16 mouse cellular contexts compared by ENCODE assay signal in genomic region chr3:143949656-143950055, GRCm38 (mm10).
A peak's percentile ranks its signal among the peaks of the same experiment; 100 is the strongest.
DNase-seq lines count a peak whose midpoint lies in the region; ATAC-seq and TF ChIP-seq lines count a peak whose summit lies in the region.
"Had no signal": no experiment of that assay in that cellular context is flagged by ENCODE, and none has a peak within 500 bp of the region (broad histone marks: within the 10 kb centered on the region; RNA-seq: fewer than 3 reads in every experiment).

No protein-coding gene starts in this region.

- no peak overlapping the region for H3K27ac ChIP-seq in kidney, postnatal 0 days
- H3K27ac ChIP-seq in kidney, embryonic 14.5 days (ENCODE audit: low read depth, low read length): no peak overlapping the region
- H3K27ac ChIP-seq in stomach, embryonic 15.5 days: no peak overlapping the region
- no peak overlapping the region for H3K27ac ChIP-seq in stomach, postnatal 0 days (replicated peaks)
- no peak overlapping the region for H3K27ac ChIP-seq in hindbrain, embryonic 11.5 days (ENCODE audit: low read depth, low read length)
- H3K27ac ChIP-seq in stomach, embryonic 16.5 days (ENCODE audit: low read length): 0 out of 2 replicates have a peak overlapping the region, but pooled peaks have one; percentile 2
- H3K27ac ChIP-seq: embryonic facial prominence, embryonic 12.5 days; liver, embryonic 14.5 days had no signal

- no peaks in the 10 kb centered on the region for H3K9me3 ChIP-seq in kidney, postnatal 0 days (replicated peaks; ENCODE audit: low read length)
- H3K9me3 ChIP-seq in kidney, embryonic 14.5 days (ENCODE audit: control insufficient read depth, low read length): no peaks in the 10 kb centered on the region
- H3K9me3 ChIP-seq in stomach, embryonic 15.5 days: no peaks in the 10 kb centered on the region
- no peaks in the 10 kb centered on the region for H3K9me3 ChIP-seq in stomach, postnatal 0 days (ENCODE audit: control insufficient read depth, low read length)
- no peaks in the 10 kb centered on the region for H3K9me3 ChIP-seq in hindbrain, embryonic 11.5 days (ENCODE audit: control insufficient read depth, low read length)
- H3K9me3 ChIP-seq in stomach, embryonic 16.5 days (replicated peaks; ENCODE audit: control insufficient read depth, low read length): no peaks in the 10 kb centered on the region
- H3K9me3 ChIP-seq: embryonic facial prominence, embryonic 12.5 days had no signal

- peak; percentile 11 for DNase-seq in kidney, postnatal 0 days (ENCODE audit: low spot score)
- DNase-seq in stomach, postnatal 0 days (ENCODE audit: low spot score): no peak
- DNase-seq in hindbrain, embryonic 11.5 days (ENCODE audit: low spot score): peak; percentile 27
- no peak for DNase-seq in frontal cortex, postnatal 36 days (ENCODE audit: low spot score in 2 of 2)
- DNase-seq: adrenal gland, postnatal 25 days; cerebellum, adult 11-12 months; thymus, adult 2 months had no signal

- H3K36me3 ChIP-seq in kidney, postnatal 0 days (ENCODE audit: insufficient read depth, low read length): no peaks in the 10 kb centered on the region
- H3K36me3 ChIP-seq in kidney, embryonic 14.5 days (ENCODE audit: control insufficient read depth, insufficient read depth, low read length): no peaks in the 10 kb centered on the region
- no peaks in the 10 kb centered on the region for H3K36me3 ChIP-seq in stomach, embryonic 15.5 days
- no peaks in the 10 kb centered on the region for H3K36me3 ChIP-seq in stomach, postnatal 0 days (ENCODE audit: control insufficient read depth, insufficient read depth, low read length)
- H3K36me3 ChIP-seq in hindbrain, embryonic 11.5 days (ENCODE audit: control insufficient read depth, insufficient read depth, low read length): no peaks in the 10 kb centered on the region
- no peaks in the 10 kb centered on the region for H3K36me3 ChIP-seq in stomach, embryonic 16.5 days (ENCODE audit: control insufficient read depth, insufficient read depth, low read length)
- H3K36me3 ChIP-seq: embryonic facial prominence, embryonic 12.5 days had no signal

- WGBS in kidney, postnatal 0 days: 40% methylated on average over 8 of the region's 8 CpGs
- WGBS in kidney, embryonic 14.5 days: 42% methylated on average over 8 of the region's 8 CpGs
- 45% methylated on average over 8 of the region's 8 CpGs for WGBS in stomach, embryonic 15.5 days
- WGBS in stomach, postnatal 0 days: 50% methylated on average over 8 of the region's 8 CpGs
- WGBS in hindbrain, embryonic 11.5 days: 32% methylated on average over 8 of the region's 8 CpGs
- 54% methylated on average over 8 of the region's 8 CpGs for WGBS in stomach, embryonic 16.5 days

- no peak overlapping the region for H3K9ac ChIP-seq in kidney, postnatal 0 days (ENCODE audit: low read depth, low read length)
- no peak overlapping the region for H3K9ac ChIP-seq in kidney, embryonic 14.5 days (ENCODE audit: low read depth, low read length)
- no peak overlapping the region for H3K9ac ChIP-seq in stomach, embryonic 15.5 days
- H3K9ac ChIP-seq in stomach, postnatal 0 days (ENCODE audit: low read length): no peak overlapping the region
- no peak overlapping the region for H3K9ac ChIP-seq in hindbrain, embryonic 11.5 days (ENCODE audit: low read depth, low read length)
- H3K9ac ChIP-seq in stomach, embryonic 16.5 days (ENCODE audit: low read length): no peak overlapping the region
- H3K9ac ChIP-seq: embryonic facial prominence, embryonic 12.5 days; liver, embryonic 14.5 days had no signal

- no peak for ATAC-seq in kidney, postnatal 0 days (replicated peaks; ENCODE audit: low FRiP score, low read depth)
- no peak for ATAC-seq in kidney, embryonic 14.5 days (ENCODE audit: low FRiP score, low TSS enrichment)
- peak; percentile 7; the same call in 1 of the 2 replicates for ATAC-seq in stomach, embryonic 15.5 days (ENCODE audit: insufficient read depth, low FRiP score, low read depth)
- no peak for ATAC-seq in stomach, postnatal 0 days (ENCODE audit: low FRiP score, low TSS enrichment)
- ATAC-seq in hindbrain, embryonic 11.5 days (ENCODE audit: low FRiP score): peak; percentile 75
- no peak for ATAC-seq in stomach, embryonic 16.5 days (ENCODE audit: insufficient read depth, low FRiP score)
- ATAC-seq in CD4-positive, CD25-positive, alpha-beta regulatory T cell, adult 4 months: no peak

- H3K27me3 ChIP-seq in kidney, postnatal 0 days (ENCODE audit: insufficient read depth, low read length): no peaks in the 10 kb centered on the region
- H3K27me3 ChIP-seq in kidney, embryonic 14.5 days (ENCODE audit: control insufficient read depth, insufficient read depth, low read length): no peaks in the 10 kb centered on the region; the same call in 1 of the 2 replicates
- H3K27me3 ChIP-seq in stomach, embryonic 15.5 days (replicated peaks): no peaks in the 10 kb centered on the region
- no peaks in the 10 kb centered on the region for H3K27me3 ChIP-seq in stomach, postnatal 0 days (ENCODE audit: control insufficient read depth, insufficient read depth, low read length)
- no peaks in the 10 kb centered on the region for H3K27me3 ChIP-seq in hindbrain, embryonic 11.5 days (ENCODE audit: control insufficient read depth, insufficient read depth, low read length)
- no peaks in the 10 kb centered on the region for H3K27me3 ChIP-seq in stomach, embryonic 16.5 days (ENCODE audit: control insufficient read depth, insufficient read depth, low read length)
- H3K27me3 ChIP-seq: CH12.LX; megakaryocyte, embryonic 14.5 days had no signal

- no peaks in the 10 kb centered on the region for H3K4me1 ChIP-seq in kidney, postnatal 0 days (replicated peaks; ENCODE audit: insufficient read depth, low read length)
- H3K4me1 ChIP-seq in kidney, embryonic 14.5 days (ENCODE audit: control insufficient read depth, insufficient read depth, low read length): no peaks in the 10 kb centered on the region
- H3K4me1 ChIP-seq in stomach, embryonic 15.5 days: 0 out of 2 replicates have a peak, but pooled peaks cover 6% of the 10 kb centered on the region
- 0 out of 2 replicates have a peak, but pooled peaks cover 2% of the 10 kb centered on the region for H3K4me1 ChIP-seq in stomach, postnatal 0 days (replicated peaks; ENCODE audit: control insufficient read depth, insufficient read depth)
- no peaks in the 10 kb centered on the region; the same call in 1 of the 2 replicates for H3K4me1 ChIP-seq in hindbrain, embryonic 11.5 days (replicated peaks; ENCODE audit: control insufficient read depth, insufficient read depth, low read length)
- peaks cover 6% of the 10 kb centered on the region for H3K4me1 ChIP-seq in stomach, embryonic 16.5 days (ENCODE audit: control insufficient read depth, insufficient read depth, low read length)
- H3K4me1 ChIP-seq: megakaryocyte, embryonic 14.5 days had no signal

- no peak overlapping the region for H3K4me2 ChIP-seq in kidney, postnatal 0 days (ENCODE audit: low read length)
- H3K4me2 ChIP-seq in kidney, embryonic 14.5 days (replicated peaks; ENCODE audit: low read depth, low read length): no peak overlapping the region
- no peak overlapping the region for H3K4me2 ChIP-seq in stomach, embryonic 15.5 days
- no peak overlapping the region for H3K4me2 ChIP-seq in stomach, postnatal 0 days (replicated peaks; ENCODE audit: low read depth)
- no peak overlapping the region for H3K4me2 ChIP-seq in hindbrain, embryonic 11.5 days (replicated peaks; ENCODE audit: low read depth, low read length)
- no peak overlapping the region for H3K4me2 ChIP-seq in stomach, embryonic 16.5 days (ENCODE audit: low read depth, low read length)
- H3K4me2 ChIP-seq: embryonic facial prominence, embryonic 12.5 days; heart, embryonic 11.5 days had no signal

- TF ChIP-seq CTCF in kidney, postnatal 0 days (IDR thresholded peaks at IDR 0.05; ENCODE audit: low read depth): no peak
- TF ChIP-seq CTCF in stomach, postnatal 0 days (IDR thresholded peaks at IDR 0.05; ENCODE audit: low read depth): no peak

- no peak overlapping the region for H3K4me3 ChIP-seq in kidney, postnatal 0 days (replicated peaks; ENCODE audit: low read depth, low read length)
- H3K4me3 ChIP-seq in kidney, embryonic 14.5 days (ENCODE audit: low read length): no peak overlapping the region
- H3K4me3 ChIP-seq in stomach, embryonic 15.5 days (replicated peaks): no peak overlapping the region
- H3K4me3 ChIP-seq in stomach, postnatal 0 days (ENCODE audit: low read depth, low read length): no peak overlapping the region
- no peak overlapping the region for H3K4me3 ChIP-seq in hindbrain, embryonic 11.5 days (ENCODE audit: low read depth, low read length)
- H3K4me3 ChIP-seq in stomach, embryonic 16.5 days (replicated peaks; ENCODE audit: low read length): no peak overlapping the region
- H3K4me3 ChIP-seq: embryonic facial prominence, embryonic 12.5 days; megakaryocyte, embryonic 14.5 days had no signal

- TF ChIP-seq EP300 in stomach, postnatal 0 days (optimal IDR thresholded peaks at IDR 0.05): no peak

Comparison
In these comparisons a context has a peak if more than half of its experiments do, and no peak if none do; other contexts are left out.
1. ATAC-seq: peak in stomach, embryonic 15.5 days (single experiment) and hindbrain, embryonic 11.5 days (single experiment); none in kidney, postnatal 0 days (single experiment), kidney, embryonic 14.5 days (single experiment), stomach, postnatal 0 days (single experiment), stomach, embryonic 16.5 days (single experiment) and CD4-positive, CD25-positive, alpha-beta regulatory T cell, adult 4 months (single experiment).
2. DNase-seq: peak in kidney, postnatal 0 days (single experiment) and hindbrain, embryonic 11.5 days (single experiment); none in stomach, postnatal 0 days (single experiment) and frontal cortex, postnatal 36 days (0 of 2).